Mouse (Mus musculus) heart, adult 11 months (tissue): ENCODE results near the gene Srcin1.

Experiments used
- DNase-seq: peaks from one replicate; pipeline ENCODE4 v3.0.0; 2022

Srcin1 gene

DNA sequence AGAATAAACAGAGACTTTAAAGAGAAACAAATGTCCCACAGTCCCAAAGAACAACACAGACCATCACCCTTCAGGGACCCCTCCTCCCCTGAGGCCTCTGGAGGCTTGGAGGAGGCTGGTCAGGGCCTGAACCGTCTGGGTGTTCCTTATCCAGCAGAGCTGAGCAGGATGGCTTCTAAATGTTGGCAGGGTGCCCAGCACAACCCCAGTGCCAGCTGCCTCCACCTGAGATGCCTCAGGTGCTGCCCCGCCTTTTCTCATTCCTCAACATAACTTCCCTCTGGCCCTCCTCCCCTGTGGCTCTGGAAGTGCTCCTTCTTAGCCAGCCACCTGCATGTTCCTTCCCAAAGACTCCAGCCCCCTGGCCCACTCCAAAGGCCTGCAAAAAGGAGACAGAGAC lies 2.3 kb upstream of the Srcin1 start:
- DNase-seq = no peak

DNA sequence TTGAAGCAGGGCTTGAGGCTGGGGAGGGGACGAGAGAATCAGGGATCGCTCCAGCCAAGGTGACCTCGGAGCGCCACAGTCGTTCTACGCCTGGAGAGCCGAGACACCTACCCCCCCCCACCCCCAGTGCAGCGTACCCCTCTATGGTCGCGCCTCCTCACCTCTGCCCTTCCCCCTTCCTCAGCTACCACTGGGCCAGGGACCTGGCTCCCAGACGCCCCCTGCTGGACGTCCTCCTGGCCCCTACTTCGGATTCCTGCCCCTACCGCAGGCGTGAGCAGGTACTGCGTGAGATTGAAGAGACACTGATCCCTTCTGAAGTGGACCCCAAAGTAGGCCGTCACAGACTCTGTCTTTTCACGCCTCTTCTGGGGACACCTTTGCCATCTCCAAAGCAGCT lies 348 bp downstream of the Srcin1 start:
- DNase-seq = peak; percentile 95

DNA sequence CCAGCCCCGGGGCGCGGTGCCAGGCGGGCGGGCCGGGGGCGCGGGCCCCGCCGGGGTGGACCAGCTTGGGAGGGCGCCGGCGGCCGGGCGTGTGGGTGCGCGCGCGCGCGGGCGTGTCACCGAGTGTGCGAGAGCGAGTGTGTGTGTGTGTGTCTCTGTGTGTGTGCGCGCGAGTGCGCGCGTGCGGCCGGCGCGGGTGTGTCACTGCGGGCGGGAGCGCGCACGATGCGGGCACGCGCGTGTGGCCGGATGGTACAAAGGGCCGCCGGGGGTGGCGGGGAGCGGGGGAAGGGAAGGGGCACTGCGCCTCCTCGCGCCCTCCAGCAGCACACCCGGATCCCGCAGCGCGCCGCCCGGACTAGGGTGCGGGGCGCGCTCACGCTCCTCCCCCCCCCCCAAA lies 911 bp downstream of the Srcin1 start:
- DNase-seq = no peak

DNA sequence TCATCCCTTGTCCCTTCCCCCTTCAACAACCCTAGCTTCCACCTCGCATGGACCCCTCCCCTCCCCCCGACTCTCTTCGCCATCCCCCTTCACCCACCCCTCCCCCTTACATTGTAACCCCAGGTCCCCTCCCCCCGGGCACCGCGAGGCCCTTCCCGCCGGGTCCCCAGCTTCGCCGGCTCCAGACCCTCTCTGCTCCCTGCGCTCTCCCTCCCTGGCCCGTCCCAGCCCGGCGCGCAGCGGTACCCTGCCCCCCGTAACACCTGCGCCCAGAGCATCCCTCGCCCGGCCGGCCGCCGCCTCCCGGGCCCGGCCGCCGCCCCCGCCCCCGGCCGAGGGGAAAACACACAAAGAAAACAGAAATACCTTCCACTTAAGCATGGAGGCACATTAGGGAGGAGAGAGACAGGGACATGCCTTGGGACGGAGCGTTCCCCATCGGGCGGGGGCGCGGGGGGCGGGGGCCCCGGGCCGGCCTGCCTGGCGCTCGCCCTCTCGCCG lies 1.4 kb downstream of the Srcin1 start:
- DNase-seq = no peak

DNA sequence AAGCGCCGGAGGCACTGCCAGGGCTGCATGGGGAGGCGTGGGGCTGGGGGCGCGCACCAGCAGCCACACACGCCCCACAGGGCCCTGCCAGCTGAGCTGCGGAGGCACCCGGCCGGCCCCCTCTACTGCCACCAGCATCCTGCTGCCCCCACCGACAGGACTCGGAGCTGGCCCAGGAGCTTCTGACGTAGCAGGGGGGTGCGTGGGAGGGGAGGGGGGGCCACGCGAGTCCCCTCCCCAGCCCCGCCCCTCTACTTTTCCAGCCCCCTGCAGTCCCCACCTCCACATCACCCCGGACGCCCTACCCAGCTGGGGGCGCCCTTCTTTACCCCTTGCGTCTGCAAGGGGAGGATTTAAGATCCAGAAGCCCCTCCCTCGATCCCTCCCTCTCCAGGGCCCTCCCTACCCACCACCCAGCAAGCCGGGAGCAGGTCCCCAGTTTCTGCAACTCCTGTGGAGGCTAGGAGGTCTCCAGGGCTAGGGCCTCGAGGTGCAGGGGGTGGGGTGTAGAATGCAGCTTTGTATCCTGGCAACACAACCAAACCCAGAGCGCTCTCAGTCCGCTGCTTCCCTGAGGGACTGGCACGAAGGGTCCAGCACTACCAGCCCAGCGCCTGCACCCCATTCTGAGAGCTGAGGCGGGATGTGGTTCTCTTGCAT lies 2.0 kb downstream of the Srcin1 start:
- DNase-seq = no peak

DNA sequence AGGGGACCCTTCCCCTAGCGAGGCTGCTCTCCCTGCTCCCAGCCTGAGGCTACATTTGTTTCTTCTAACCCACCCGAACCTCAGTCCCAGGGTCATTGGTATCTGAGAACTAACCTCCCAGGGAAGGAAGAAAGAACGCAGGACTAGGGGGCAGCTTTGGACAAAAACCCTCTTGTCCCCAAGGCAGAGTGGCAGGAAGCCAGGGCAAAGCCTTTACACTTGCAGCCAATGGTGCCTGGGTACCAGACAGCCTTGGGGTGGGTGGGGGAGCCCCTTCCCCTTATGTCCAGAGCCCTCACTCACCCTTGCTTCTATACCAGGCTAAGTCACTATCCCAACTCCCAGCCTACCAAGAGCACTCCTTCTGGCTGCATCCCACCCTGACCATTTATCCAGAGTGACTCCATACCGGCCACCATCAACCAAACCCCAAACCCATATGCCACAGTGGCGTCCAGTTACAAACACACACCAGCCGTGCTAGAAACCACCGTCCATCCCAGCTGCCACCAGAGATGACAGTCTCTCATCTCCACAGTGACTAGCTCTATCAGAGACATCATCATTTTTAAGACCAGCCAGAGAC lies 3.0 kb downstream of the Srcin1 start:
- no peak for DNase-seq

DNA sequence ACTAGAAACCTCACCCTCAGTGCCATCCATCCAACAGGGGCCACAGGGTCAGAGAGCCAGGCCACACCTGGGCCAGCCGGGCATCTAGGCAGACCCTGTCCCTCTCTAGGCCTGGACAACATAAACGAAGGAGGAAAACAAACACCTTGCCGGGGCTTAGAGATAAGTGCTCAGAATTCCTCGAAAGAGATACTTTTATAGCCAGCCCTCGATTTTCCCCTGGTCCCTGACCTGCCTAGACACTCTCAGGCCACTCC lies 4.0 kb downstream of the Srcin1 start:
- no peak for DNase-seq

DNA sequence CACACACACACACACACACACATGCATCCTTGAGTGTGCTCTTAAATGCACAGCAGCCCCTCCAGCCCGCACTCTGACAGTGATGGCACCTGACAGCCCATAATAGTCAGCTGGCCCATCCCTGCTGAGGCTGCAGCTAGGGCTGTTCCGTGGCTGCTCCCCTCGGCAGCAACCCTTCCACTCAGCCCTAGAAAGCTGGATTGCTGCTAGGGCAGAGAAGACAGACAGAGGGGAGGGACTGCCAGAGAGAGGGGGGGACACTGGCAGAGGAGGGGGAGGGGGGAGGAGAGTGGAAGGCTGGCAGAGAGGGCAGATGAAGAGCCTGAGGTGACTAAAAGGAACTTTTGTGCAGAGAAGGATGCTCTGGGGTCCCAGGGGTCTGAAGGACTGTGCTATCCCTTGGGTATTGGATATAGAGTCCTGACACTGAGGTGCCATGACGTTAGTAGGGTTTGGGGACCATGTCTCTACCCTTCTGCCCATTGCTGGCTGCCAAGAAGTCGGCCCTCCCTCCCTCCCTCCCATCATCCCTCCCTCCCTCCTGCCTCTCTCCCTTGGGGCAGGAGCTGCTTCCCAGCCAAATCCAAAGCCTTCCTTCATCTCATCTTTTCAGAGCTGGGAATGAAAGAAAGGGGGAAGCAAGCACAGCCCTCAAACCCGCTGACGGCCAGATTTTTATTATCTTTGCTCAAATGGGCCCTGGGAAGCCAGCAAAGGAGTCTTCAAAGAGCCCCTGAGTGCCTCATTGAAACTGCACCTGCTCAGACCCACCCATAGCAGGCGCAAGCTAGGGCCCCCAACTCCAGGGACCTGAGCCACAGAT lies 4.5 kb downstream of the Srcin1 start:
- no peak for DNase-seq

DNA sequence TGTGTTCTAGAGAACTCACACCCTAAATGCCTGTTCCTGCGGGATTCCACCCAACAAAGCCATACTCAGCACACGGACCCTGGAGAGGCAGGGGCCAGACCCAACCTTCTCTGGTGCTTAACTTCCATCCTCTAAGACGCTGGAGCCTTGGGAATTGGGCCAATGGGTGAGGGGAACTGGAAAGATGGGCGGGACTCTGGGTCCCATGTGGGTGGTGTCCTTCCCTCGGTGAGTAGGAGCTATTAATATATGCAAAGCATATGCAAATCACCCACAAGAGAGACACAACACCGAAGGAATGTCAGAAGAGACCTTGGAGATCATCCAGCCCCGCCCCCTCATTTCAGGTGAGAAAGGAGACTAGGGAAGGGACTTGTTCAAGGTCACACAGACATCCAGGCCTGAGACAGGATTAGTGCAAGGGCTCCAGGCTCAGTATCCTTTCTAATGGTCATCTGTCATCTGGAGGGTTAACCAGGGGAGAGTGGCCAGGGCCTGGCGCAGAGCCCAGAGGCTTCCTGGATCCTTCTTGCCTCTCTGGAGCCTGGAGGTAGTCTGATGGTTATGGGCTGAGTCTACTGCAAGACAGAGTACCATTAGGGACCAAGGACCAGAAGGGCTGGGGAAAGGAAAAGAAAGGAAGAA lies 5.4 kb downstream of the Srcin1 start:
- no peak for DNase-seq

DNA sequence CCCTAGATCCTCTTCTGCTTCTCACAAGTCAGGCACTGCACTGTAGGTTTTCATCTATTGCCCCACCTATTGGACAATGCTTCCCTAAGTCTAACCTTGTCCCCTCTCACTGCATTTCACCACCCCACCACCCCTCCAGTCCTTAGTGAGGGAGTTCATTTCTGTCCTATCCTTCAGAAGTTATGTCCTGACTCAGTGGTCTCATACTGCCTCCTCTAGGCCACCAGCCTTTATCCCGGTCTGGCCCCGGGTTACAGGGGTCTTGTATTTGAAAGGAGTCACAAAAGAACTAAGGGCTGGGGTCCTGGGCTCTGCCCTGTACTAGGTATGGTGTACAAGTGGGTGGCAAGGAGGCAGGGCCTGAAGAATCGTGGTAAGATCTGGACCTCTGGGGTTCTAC lies 6.2 kb downstream of the Srcin1 start:
- DNase-seq = no peak

DNA sequence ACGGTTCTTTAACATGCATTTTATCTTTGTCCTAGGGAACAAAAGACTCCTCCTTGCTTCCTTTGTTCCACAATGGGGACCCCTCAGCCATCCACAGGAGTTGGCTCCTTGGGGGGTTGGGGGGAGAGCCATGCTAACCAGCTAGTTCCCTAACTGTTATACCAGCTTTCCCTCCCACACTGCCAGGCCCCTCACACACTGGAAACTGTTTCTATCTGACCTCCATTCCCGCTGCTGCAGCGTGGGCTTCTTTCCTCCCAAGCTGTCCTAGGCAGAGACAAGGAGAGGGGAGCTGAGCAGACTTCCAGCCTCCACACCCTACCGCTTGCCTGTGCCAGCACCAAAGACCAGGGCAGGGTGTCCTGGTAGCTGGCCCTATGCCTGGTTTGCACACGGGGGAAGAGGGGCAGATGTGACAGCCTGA lies 6.7 kb downstream of the Srcin1 start:
- no peak for DNase-seq

DNA sequence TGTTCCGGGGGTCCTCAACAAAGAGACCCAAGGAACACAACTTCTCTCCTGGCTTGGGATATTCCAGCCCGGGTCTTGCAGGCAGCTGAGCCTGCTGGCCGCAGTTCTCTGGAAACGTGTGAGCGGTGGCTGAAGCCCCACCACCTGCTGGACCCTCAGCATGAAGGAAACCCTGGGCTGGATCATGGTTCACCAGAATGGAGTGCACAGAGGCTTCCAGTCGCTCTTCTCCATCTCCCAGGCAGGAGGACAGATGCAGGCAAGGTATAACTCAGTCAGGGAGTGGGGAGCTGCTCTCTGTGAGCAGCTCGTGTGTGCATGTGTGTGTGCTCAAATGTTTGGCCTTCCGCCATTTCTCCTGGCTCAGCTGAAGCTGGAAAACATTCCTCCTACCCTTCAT lies 7.3 kb downstream of the Srcin1 start:
- DNase-seq = peak; percentile 95

DNA sequence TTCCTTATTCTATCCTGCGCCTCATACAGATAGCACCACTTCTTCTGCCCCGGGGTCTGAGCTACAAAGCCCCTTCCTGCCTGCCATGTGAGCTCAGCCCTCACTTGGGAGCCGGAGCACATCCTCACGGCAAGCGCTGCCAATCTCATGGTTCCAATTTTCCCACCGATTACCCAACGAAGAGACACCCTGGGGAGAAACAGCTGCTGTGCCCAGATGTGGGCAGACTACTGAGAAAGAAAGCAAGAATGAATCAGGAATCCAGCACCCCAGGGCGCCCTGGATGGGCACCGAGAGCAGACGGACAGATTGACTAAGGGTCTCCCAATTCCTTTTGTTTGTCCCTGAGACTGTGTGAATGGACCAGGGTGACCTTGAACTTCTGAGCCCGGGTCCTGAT lies 8.5 kb downstream of the Srcin1 start:
- DNase-seq = no peak

DNA sequence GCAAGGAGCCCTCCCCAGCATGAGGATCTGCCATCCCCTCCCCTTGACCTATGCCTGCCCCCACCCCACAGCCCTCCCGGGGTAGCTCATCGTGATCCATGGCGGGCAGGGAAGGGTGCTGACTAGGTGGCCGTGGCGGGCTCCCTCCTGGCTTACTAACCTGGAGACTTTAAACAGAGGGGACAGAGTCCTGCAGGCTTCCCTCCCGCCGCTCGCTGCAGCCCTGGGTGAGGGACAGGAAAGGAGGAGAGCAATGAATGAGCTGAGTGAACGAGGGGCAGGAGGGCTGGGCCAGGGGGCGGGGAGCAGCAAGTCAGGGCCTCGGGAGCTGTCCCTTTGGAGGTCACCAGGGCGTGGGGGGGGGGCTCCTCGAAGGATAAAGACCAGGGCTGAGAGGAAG lies 9.4 kb downstream of the Srcin1 start:
- DNase-seq = no peak

DNA sequence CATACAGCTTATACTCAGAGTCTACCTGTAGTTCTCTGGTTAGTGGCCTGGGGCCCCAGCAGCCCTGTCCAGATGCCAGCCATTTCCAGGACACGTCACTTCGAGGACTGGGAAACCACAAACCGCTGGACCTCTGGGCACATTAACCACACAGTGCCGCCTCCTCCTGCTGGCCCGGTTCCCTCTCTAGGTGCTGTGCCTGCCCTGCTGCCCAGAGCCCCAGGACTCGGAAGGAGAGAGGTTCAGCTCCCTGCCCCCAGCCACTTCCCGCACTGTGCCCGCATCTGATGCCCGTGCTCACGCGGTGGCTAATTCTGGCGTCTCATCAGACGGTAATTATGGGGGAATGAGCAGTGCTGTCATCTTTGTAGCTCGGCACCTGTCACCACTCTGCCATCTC lies 12.3 kb downstream of the Srcin1 start:
- DNase-seq = no peak

DNA sequence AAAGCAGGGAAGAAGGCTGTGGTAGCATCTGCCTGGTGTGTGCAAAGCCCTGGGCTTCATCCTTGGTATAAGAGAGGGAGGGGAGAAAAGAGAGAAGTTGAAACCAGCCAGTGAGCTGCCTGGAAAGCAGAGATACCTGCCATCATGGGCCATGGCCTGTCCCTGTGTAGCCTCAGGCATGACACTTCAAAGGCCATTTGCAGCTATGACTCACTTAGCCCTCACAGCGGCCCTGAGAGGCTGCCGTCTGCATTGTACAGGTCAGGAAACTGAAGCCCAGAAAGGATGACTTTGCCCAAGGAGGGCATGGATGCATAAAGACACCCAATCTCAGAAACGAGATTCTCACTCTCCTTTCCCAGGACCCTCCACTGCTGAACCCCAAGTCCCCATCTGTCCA lies 13.4 kb downstream of the Srcin1 start:
- no peak for DNase-seq

DNA sequence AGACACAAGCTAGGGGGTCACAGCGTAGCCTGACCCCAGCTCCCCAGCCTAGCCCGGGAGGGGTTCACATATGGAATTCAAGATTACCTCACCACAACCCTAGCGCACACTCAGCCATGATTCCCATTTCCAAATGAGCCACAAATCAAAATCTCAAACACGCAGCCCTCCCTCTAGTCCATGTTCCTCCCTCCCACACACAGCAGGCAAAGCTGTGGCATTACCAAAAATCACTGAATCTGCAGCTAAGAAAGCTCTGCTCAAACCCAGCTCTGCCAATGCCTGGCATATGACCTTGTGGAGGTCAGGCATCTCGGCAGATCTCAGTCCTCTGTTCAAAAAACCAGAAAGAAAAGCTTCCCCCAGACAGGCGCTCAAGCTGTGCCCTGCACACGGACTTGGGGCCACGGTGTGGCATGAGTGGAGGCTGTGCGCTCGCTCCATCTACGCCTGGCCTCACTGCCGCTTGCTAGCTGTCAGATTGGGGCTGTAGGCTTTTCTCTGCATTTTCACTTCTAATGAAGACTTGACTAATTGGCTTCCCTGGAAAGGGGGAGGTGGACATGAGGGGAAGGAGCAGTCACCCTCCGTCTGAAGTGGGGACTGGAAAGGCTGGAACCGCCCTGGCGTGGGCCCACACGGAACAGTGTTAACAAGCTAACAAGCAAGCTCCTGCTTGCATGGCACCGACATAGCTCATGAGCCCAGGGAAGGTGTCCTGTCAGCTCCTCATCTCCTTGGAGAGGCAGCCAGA lies 15.6 kb downstream of the Srcin1 start:
- no peak for DNase-seq

DNA sequence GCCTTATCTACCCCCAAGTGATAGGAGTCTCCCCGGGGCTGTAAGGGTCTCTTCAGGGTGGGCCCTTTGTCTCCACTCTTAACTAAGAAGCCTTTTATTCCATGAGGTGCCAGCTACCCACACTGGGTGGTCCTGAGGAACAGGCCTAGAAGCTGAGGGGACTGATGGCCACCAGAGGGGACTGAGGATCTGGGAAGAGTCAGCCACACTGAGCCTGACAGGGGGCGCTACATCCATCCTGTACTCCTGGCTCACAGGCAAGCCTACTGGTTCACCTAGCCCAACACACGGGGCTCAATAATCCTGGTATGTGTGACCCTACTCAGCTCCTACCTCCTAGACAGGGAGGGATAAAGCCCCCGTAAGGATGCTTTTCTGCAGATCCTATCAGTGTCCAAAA lies 16.4 kb downstream of the Srcin1 start:
- no peak for DNase-seq

DNA sequence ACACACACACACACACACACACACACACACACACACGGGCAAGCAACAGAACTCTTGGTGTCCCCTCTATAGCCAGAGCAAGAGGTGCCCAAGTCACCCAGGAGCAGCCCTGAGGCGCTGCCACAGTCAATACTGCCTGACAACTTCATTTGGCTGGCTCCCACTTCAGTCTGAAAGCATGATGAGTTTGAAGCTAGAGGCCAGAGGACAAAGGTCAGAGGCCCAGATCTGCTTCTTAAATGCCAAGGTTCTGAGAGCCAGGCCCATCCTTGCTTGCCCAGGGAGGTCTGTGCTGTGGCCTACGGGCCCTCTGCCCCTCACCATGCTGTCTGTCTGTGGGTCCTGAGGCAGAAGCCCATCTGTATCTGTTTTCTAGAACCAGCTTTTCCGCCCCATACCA lies 18.1 kb downstream of the Srcin1 start:
- DNase-seq = no peak

DNA sequence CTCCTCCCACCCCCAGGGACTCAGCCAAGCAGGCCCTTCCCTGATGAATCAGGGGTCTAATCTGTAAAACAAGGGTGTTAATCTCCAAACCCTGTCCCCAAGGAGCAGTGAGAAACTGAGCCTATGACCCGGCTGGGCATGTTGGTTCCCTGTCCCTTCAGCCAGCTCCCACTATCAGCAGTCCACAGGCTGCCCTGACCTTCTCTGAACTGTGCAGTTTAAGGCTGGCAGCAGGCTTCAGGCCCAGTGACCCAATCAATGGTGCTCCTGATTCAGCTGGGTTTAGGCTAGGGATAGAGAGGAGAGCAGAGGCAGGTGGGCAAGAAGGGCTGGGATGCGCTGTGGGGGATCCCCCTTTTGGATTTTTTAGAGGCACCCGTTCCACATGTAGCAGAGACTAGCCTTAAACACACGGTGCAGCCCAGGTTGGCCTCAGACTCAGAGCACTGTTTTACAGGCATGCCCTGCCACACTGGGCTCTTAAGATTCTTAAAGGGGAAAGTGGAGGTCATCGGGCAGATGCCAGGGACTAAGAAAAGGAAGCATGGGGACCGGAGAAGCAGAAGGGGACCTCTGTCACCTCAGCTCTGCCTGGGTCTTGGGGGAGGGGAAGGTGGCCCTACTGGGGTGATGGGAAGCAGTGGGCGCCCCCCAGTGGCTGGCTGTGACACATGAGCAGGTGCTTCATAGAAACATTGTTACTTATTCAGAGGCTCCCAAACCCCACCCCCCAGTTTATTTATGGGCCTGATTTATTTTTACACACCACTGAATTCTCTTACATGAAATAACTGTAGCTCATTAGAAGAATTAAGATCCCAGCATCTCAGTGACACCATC lies 19.2 kb downstream of the Srcin1 start:
- DNase-seq = peak; percentile 96

DNA sequence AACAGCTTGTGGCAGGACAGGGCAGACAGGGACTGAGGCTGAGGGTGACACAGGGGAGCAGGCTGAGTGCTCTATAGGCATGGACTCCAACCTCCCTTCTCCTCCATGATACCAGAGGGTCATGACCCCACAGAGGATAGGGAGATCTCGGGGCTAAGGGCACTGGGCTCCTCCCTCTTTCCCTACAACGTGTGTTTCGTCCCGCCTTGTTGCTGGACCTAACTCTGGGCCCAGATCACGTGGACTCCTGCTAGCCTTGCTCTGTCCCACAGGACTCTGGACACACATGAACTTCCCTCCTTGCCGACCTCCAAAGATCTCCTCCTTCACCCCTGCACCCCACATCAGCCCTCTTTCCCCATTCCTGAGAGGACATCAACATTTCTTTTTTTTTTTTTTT lies 20.8 kb downstream of the Srcin1 start:
- peak; percentile 86 for DNase-seq

DNA sequence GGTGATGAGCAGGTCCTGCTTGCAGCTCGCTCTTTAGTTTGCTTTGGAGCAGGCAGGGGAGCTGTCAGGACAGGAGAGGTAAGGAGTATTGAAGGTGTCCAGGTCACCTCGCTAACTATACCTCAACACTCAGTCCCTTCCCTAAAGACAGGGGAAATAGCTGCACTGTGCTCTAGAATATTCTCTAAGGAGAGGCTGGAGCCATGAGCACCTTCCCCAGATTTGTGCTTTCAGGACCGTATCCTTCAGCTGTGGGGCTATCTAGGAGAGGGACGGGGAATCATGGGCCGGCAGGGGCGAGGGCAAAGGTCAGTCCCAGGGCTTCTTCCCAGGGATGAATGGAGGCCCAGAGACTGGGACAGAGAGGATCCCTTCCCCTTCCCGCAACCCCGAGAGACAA lies 23.8 kb downstream of the Srcin1 start:
- DNase-seq = no peak
